Mouse (Mus musculus) olfactory bulb, adult 2 months (tissue): ENCODE data around the gene Ppdpf.

ENCODE experiments used
- CTCF ChIP-seq: fragments of 200-500 bp; IDR thresholded peaks from 2 replicates; pipeline ENCODE4 v1.5.1; 2012; ENCODE audit warnings: low read depth, mild to moderate bottlenecking, low read length, moderate library complexity; ENCODE audit not compliant: insufficient read depth
- POLR2A ChIP-seq: fragments of 200-500 bp; IDR thresholded peaks from 2 replicates; pipeline ENCODE4 v1.6.1; 2012; ENCODE audit warnings: mild to moderate bottlenecking, low read depth, low read length, moderate library complexity; ENCODE audit not compliant: insufficient read depth

GRCm38 (mm10) chr2:181189321-181189720 is 2.3 kb downstream of the Ppdpf start:
- TF ChIP-seq CTCF, result no peak
- TF ChIP-seq POLR2A, result no peak
